Mouse (Mus musculus): ENCODE measurements at regions not wholly inside any gene's neighbourhood (a gene's known extent, or its start where the extent isn't known, plus 50 kb on each side); places are given as distances from the start of the nearest gene placed in this dataset.

DNA sequence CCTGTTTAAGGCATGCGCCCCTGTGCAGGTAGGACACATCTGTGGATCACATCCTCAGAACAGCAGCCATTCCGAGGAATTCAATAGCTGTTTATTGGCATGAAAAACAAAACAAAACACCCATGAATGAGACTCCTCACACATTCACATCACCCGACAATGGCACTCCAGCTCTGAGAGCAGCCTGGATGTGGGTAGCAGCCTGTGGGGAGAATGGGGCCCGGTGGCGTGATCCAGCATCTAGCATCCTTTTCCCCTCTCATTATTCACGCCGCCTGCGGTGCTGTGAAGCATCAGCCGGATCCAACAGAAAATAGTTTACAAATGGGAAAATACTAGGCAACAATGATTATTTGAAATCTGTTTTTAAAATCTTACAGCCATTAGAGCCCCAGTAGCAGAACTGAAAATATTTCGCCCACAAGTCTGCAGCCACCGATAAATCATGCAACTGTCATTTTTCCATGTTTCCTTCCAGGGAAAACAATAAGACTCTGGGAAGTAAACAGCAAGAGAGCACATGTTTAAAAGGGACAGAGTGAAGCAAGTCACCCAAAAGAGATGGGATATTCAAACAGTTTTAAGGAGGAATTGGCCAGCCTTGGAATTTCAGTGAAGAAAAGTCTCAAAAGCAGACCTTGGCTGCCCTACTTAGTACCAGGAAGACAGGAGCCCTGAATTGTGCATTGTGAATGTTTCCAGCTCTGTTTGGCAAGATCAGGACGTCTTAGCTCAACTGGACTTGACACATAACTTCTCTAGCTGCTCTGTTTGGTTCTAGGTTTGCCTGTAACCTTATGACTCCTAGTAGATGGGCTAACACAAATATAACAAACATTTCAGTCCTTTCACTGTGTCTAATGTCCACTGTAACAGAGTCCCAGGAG, 50.2 kb upstream of the Arntl start:
- DNase-seq (ENCODE audit: low spot score in 2 of 2), result no peak

Measured in natural killer cell, adult 2 months (primary cell).